Mouse (Mus musculus) forebrain, embryonic 16.5 days (tissue): ENCODE data around the gene Dlx6. TPM values are rescaled to one million over a fixed set of nuclear protein-coding genes. Genes with fewer than 3 reads are reported as not detected.

Experiments
- ATAC-seq: fragments of 200-750 bp; cut with Nextera tagmentation; 2 replicates; pipeline ENCODE4 v1.8.0; 2017; ENCODE audit warnings: mild to moderate bottlenecking, moderate library complexity
- H3K27ac ChIP-seq: fragments of 300-500 bp; sonication (generic); 2 replicates; pipeline ENCODE4 v1.5.1; 2014; ENCODE audit warnings: low read length, control low read depth
- H3K27me3 ChIP-seq: fragments of 300-500 bp; sonication (generic); replicated peaks from 2 replicates; pipeline ENCODE4 v1.6.1; 2014; ENCODE audit warnings: low read length; ENCODE audit not compliant: control insufficient read depth, insufficient read depth
- H3K36me3 ChIP-seq: fragments of 300-500 bp; sonication (generic); 2 replicates; pipeline ENCODE4 v1.6.1; 2014; ENCODE audit not compliant: control insufficient read depth, insufficient read depth
- H3K4me1 ChIP-seq: fragments of 300-500 bp; sonication (generic); replicated peaks from 2 replicates; pipeline ENCODE4 v1.6.1; 2014; ENCODE audit warnings: low read length; ENCODE audit not compliant: control insufficient read depth, insufficient read depth
- H3K4me2 ChIP-seq: fragments of 300-500 bp; sonication (generic); 2 replicates; pipeline ENCODE4 v1.6.1; 2014; ENCODE audit warnings: mild to moderate bottlenecking, low read length, control low read depth
- H3K4me3 ChIP-seq: fragments of 300-500 bp; sonication (generic); replicated peaks from 2 replicates; pipeline ENCODE4 v1.5.1; 2014; ENCODE audit warnings: mild to moderate bottlenecking, low read length, control low read depth
- H3K9ac ChIP-seq: fragments of 300-500 bp; sonication (generic); replicated peaks from 2 replicates; pipeline ENCODE4 v1.6.1; 2014; ENCODE audit warnings: low read depth, low read length, control low read depth
- H3K9me3 ChIP-seq: fragments of 300-500 bp; sonication (generic); 2 replicates; pipeline ENCODE4 v1.6.1; 2016; ENCODE audit warnings: low read length; ENCODE audit not compliant: control insufficient read depth
- WGBS: fragments of 180-500 bp; shearing (Covaris S2); extraction: QIAGEN DNeasy Blood & Tissue Kit; methylation state at CpG from one replicate; pipeline ENCODE4 v1.1.7; 2014; 5-methylcytosine and 5-hydroxymethylcytosine counted together
- polyA plus RNA-seq: library from polyadenylated mRNA; unstranded; fragments of >200 nt; fragmentation: Nextera tagmentation; extraction: Ambion mirVana; gene quantifications from 2 replicates; pipeline ENCODE4 v1.2.1, GENCODE M21; 2015

Dlx6 gene
- polyA plus RNA-seq, 1 experiment from 2014 or later: 12.6 TPM

- H3K27me3 ChIP-seq: no peaks in the 10 kb centered on the region
- H3K36me3 ChIP-seq: no peaks in the 10 kb centered on the region
- WGBS: 61% methylated on average over 6 of the region's 6 CpGs
- H3K4me1 ChIP-seq: peaks cover 1% of the 10 kb centered on the region; the same call in 1 of the 2 replicates
- no peak overlapping the region for H3K27ac ChIP-seq
- H3K9me3 ChIP-seq: no peaks in the 10 kb centered on the region
- no peak overlapping the region for H3K4me2 ChIP-seq
- ATAC-seq: no peak
- no peak overlapping the region for H3K9ac ChIP-seq
- H3K4me3 ChIP-seq: no peak overlapping the region
These were observed 26.9 kb downstream of the Dlx6 start for GRCm38 (mm10) chr6:6890047-6890446.

- Histone ChIP-seq H3K36me3 (no peaks in the 10 kb centered on the region), H3K4me1 (no peaks in the 10 kb centered on the region), H3K9ac (no peak overlapping the region), H3K4me2 (no peak overlapping the region), H3K27ac (no peak overlapping the region), H3K27me3 (no peaks in the 10 kb centered on the region), H3K4me3 (no peak overlapping the region), H3K9me3 (no peaks in the 10 kb centered on the region)
- ATAC-seq: no peak
- WGBS: 44% methylated on average over 8 of the region's 8 CpGs
These were observed 46.5 kb downstream of the Dlx6 start for GRCm38 (mm10) chr6:6909586-6909985.

- Histone ChIP-seq H3K27me3 (no peaks in the 10 kb centered on the region), H3K27ac (no peak overlapping the region), H3K4me3 (no peak overlapping the region), H3K9me3 (no peaks in the 10 kb centered on the region), H3K9ac (no peak overlapping the region), H3K4me1 (no peaks in the 10 kb centered on the region), H3K4me2 (no peak overlapping the region), H3K36me3 (no peaks in the 10 kb centered on the region)
- WGBS: 91% methylated on average over 1 of the region's 1 CpGs
- no peak for ATAC-seq
These were observed 51.2 kb downstream of the Dlx6 start for GRCm38 (mm10) chr6:6914304-6914703.

DNA sequence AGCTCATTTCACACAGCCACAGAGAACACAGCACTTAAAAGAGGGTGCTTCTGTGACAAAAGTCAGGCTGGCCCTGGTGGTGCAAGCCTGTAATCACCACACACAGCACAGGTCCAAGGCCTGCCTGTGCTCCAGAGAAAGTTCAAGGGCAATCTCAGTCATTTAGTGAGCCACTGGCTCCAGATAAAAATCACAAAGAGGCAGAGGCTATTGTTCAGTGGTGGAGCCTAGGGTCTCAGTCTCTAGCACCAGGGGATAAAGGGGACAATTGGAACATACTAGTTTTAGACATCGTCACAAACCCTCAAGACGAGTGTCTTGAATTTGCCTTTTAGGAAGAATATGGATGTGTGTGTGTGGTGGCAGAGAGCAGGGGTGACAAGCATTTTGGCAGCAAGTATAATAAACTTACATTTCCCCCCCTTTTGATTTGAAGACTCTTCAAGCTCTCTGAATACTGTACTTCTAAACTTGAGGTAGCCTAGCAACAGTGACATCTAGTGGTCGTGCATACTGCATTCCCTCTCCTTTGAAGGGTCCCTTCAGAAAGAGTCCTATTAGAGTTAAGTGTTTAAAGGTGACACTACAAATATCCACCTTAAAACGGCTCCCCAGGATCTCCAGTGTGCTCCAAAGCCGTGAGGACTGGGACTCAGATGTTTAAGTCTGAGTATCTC is 51.9 kb downstream of the Dlx6 start:
- no peak overlapping the region for H3K4me3 ChIP-seq
- H3K4me2 ChIP-seq: no peak overlapping the region
- no peaks in the 10 kb centered on the region for H3K36me3 ChIP-seq
- WGBS: 29% methylated on average over 5 of the region's 5 CpGs
- no peaks in the 10 kb centered on the region for H3K9me3 ChIP-seq
- no peaks in the 10 kb centered on the region for H3K27me3 ChIP-seq
- peak; percentile 88 for ATAC-seq
- H3K9ac ChIP-seq: no peak overlapping the region
- H3K4me1 ChIP-seq: no peaks in the 10 kb centered on the region
- H3K27ac ChIP-seq: no peak overlapping the region

DNA sequence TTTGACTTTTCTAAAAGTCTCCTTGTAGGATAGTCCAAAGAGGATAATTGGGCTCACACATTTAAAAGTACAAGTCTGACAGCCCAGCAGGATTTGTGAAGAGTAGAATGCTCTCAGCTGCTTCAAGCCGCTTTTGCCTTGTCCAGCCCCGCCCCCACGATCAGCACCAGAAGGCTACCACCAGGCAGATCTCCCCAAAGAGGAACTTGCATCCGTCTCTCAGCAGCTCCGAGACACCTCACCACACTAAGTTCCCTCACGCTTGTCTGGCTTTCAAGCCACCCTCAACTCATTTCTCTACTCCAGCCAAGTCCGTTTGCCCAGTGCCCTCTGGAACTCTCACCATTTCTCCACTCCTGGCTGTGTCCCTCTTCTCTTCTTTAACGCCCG is 52.4 kb downstream of the Dlx6 start:
- 0 out of 2 replicates have a peak, but pooled peaks have one; percentile 31 for ATAC-seq
- H3K36me3 ChIP-seq: no peaks in the 10 kb centered on the region
- WGBS: 61% methylated on average over 9 of the region's 9 CpGs
- no peak overlapping the region for H3K27ac ChIP-seq
- no peak overlapping the region for H3K4me2 ChIP-seq
- no peak overlapping the region for H3K4me3 ChIP-seq
- H3K27me3 ChIP-seq: no peaks in the 10 kb centered on the region
- no peak overlapping the region for H3K9ac ChIP-seq
- H3K9me3 ChIP-seq: no peaks in the 10 kb centered on the region
- no peaks in the 10 kb centered on the region for H3K4me1 ChIP-seq

GRCm38 (mm10) chr6:6917334-6917733 is 54.2 kb downstream of the Dlx6 start:
- Histone ChIP-seq H3K9ac (no peak overlapping the region), H3K4me3 (no peak overlapping the region), H3K4me1 (no peaks in the 10 kb centered on the region), H3K9me3 (no peaks in the 10 kb centered on the region), H3K27me3 (no peaks in the 10 kb centered on the region), H3K4me2 (no peak overlapping the region), H3K36me3 (no peaks in the 10 kb centered on the region), H3K27ac (no peak overlapping the region)
- no peak for ATAC-seq
- WGBS: 92% methylated on average over 4 of the region's 4 CpGs

Other genes starting within 250 kb of the Dlx6 start
- gene Dlx5, start 18.8 kb downstream of the Dlx6 start, polyA plus RNA-seq: 74.3 and 75.7 TPM in 2 replicates
- 6.8 and 6.9 TPM in 2 replicates for gene Sdhaf3, start 92.7 kb downstream of the Dlx6 start, polyA plus RNA-seq